Mouse (Mus musculus): ENCODE measurements around the gene Pin1. TPM values are rescaled to one million over a fixed set of nuclear protein-coding genes. Genes with fewer than 3 reads are reported as not detected.
A peak's percentile ranks its signal among the peaks of the same experiment; 100 is the strongest.
"Not testable (repeated sequence)": the region's sequence is repeated elsewhere in the genome, so short reads cannot be mapped to it uniquely, and the experiment has no call there.

Pin1 gene
- total RNA-seq, 4 experiments from 2014 or later: 12.2 to 15.0 (median 13.7) TPM

- peak; percentile 31 to 54 for DNase-seq (ENCODE audit: low spot score in 2 of 2)
Measured at GRCm38 (mm10) chr9:20657546-20657945, 5.7 kb downstream of the Pin1 start.

DNA sequence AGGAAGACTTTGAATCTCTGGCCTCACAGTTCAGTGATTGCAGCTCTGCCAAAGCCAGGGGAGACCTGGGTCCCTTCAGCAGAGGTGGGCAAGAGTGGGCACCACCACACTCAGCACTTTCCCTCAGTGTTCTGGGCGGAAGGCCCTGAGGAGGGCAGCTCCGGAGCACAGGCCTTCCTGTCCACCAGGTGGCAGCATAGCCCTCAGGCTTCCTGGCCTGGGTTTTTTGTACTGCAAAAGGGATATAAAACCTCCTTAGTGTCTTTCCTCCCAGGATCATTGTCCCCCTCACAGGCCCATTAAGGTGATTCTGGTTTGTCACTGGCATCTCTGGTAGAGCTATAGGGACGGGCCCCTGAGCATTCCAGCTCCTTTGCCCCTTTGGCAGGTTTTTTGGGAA lies 10.4 kb downstream of the Pin1 start:
- peak in 1 of 2 experiments; percentile 22 for DNase-seq (ENCODE audit: low spot score in 2 of 2)

- no peak for DNase-seq (ENCODE audit: low spot score in 2 of 2)
Measured at GRCm38 (mm10) chr9:20662874-20663273, 11.0 kb downstream of the Pin1 start.

GRCm38 (mm10) chr9:20663956-20664355 lies 12.1 kb downstream of the Pin1 start:
- no peak for DNase-seq (ENCODE audit: low spot score in 2 of 2)

DNA sequence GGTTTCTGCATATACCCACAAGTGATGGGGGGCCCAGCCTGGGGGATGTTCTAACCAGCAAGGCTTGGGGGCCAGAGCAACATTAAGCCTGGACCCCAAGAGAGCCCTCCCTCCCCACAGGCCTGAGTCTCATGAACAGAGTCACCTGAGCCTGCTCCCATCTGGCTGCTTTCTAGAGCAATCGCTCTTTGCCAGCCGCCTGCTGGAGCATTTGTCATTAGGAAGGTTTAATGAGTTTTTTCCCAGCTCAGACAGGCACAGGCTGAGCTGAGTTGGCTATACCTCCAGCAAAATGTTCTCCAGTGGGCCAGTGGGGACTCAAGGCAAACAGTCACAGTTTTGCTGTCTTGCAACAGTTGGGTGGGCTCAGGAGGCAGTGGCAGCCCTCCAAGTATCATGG lies 12.5 kb downstream of the Pin1 start:
- no peak for DNase-seq (ENCODE audit: low spot score in 2 of 2)

GRCm38 (mm10) chr9:20664982-20665637 lies 13.2 kb downstream of the Pin1 start:
- no peak for DNase-seq (ENCODE audit: low spot score in 2 of 2)

- DNase-seq (ENCODE audit: low spot score in 2 of 2): no peak
Measured at GRCm38 (mm10) chr9:20665925-20666324, 14.0 kb downstream of the Pin1 start.

DNA sequence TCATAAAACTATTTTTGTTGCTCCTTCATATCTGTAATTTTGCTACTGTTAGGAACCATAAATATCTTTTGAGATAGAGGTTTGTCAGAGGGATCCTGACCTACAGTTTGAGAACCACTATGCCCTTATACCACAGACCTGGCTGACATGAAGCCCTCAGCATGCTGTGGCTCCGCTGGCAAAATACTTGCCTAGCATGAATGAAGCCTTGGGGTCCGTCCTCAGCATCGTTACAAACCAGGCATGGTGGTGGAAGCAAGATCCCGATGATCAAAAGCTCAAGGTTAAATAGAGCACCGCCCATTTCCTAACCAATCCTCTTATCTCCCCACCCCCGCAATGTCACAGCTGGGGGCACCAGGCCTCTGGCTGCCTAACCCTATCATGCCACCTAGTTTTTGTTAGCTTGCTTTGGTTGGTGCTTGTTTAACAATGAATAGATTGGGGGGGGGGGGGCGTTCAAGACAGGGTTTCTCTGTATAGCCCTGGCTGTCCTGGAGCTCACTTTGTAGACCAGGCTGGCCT lies 14.7 kb downstream of the Pin1 start:
- no peak for DNase-seq (ENCODE audit: low spot score in 2 of 2)

DNA sequence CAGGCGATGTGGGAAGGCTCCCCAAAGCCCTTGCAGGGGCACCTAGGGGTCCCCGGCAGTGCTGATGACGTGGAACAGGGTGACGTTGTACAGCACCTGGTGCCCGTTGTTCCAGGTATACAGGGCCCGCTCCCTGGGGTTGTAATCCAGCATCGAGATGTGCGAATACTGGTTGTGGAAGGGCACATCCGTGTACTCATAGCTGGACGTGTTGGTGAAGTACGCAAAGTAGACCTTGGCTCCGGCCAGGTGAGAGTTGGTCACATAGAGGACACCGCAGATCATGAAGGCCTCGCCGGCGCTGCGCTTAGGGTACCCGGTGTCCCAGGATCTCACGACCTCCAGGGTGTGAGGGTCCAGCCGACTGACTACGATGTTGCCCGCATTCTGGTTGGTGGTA lies 16.2 kb downstream of the Pin1 start:
- DNase-seq (ENCODE audit: low spot score in 2 of 2): no peak

- DNase-seq (ENCODE audit: low spot score in 2 of 2): no peak
Measured at GRCm38 (mm10) chr9:20672047-20672446, 20.2 kb downstream of the Pin1 start.

DNA sequence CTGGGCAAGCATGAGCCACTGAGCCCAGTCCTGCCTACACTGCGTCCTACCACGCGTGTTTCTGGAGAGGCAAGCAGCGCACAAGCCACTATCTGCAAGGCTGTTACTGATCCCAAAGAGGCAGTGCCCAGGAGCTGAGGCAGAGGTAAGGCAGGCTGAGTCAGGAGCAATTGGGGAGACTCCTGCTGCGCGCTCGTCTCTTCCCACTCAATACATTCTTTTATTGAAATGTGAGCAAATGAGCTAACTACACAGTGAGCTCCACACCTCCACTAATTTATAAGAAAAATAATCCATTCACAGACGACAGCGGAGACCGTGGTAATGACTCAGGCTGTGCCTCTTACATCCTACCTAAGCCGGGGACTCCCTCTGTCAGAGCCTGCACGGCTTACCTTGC lies 26.0 kb downstream of the Pin1 start:
- DNase-seq (ENCODE audit: low spot score in 2 of 2): no peak

DNA sequence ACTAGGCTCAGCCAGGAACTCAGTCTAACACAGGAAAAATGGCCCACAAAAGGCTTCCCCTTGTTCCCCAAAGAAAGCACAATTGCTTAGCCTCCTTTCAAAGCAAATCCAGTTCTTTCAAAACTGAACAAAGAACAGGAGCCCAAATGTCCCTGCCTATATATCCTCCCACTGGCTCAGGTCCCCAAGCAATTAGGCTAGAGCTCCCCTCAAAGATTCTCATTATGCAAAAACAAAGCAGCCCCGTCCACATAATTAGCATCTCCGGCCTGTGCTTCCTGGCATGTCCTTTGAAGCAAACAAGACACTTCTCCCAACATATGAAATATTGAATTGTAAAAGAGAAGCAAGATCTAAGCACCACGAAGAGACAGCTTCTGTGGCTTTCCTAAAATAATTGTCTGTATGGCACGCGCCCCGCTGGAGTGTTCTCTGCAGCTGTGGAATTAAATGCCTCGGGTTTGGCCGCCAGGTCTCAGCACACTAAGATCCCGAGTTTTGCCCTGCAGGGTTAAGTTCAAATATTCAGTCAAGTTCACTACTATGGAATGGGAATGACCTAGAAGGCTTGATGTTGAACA lies 28.6 kb downstream of the Pin1 start:
- no peak for DNase-seq (ENCODE audit: low spot score in 2 of 2)

- no peak for DNase-seq (ENCODE audit: low spot score in 2 of 2)
Measured at GRCm38 (mm10) chr9:20681546-20682388, 29.9 kb downstream of the Pin1 start.

- DNase-seq (ENCODE audit: low spot score in 2 of 2): no peak
Measured at GRCm38 (mm10) chr9:20682389-20682722, 30.5 kb downstream of the Pin1 start.

DNA sequence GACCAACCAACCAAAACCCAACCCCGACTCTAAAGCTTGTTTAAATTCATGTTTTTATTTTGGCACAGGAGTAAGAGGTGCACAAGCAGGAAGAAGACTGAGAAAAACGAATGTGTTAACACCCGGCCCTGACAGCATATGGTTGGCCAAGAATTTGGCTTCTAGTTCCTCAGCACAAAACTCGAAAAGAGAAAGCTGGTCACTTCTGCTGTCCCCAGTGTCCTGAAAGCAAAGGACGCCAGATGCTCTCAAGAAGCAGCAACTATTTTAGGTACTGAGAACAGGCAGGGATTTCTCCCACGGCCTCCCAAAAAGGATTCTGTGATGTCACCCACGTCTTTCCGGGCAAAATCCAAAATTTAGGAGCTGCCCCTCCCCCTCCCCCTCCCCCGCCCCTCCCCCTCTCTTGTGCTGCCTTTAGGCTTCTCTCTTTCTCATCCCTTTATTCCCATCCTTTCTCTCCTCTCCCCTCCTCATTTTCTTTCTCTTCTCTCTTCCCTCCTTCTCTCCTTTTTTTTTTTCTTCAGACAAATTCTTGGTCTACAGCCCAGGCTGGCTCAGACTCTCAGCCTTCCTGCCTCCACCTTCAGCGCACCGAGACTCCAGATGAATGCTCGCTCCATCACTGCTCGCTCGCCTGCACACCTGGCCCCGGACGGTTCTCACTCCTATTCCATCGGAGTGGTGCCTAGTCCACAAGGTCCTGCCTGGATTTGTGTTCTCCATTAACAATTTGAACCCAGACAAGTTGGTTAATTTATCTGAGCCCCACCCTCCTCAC lies 33.4 kb downstream of the Pin1 start:
- DNase-seq (ENCODE audit: low spot score in 2 of 2): no peak

DNA sequence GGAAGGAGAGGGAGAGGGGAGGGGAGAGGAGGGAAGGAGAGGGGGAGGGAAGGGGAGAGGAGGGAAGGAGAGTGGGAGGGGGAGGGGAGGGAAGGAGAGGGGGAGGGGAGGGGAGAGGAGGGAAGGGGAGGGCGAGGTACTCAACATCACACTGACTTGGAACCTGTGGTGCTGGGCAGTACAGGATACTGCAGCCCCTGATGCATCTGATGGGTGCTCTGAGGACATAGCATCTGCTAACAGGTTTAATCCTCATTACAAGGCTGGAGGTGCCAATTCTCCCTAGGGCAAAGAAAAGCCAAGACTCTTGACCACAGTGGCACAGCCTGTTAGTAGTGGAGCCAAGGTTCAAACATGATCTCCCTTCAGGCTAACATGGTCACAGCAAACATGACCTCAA lies 37.5 kb downstream of the Pin1 start:
- no peak for DNase-seq (ENCODE audit: low spot score in 2 of 2)

DNA sequence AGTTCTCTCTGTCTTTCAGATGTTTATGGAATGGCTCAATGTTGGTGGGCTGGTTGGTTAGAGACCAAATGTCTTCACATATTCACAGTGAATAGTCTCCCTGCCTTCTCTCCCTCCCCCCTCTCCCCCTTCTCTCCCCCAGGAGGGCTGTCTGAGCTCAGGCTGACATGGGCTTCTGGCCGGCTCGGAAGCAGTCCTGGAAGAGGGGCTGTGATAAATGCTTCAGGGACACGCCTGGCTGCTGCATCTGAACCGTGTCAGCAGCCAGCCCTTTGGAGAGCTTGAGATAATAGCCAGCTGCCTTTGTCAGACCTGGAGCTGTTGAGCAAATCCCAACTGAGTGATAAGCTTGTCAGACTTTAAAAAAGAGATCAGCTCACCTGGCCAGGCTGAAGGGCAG lies 38.0 kb downstream of the Pin1 start:
- no peak for DNase-seq (ENCODE audit: low spot score in 2 of 2)

- not testable (repeated sequence) for DNase-seq (ENCODE audit: low spot score in 2 of 2)
Measured at GRCm38 (mm10) chr9:20690449-20690848, 38.6 kb downstream of the Pin1 start.

DNA sequence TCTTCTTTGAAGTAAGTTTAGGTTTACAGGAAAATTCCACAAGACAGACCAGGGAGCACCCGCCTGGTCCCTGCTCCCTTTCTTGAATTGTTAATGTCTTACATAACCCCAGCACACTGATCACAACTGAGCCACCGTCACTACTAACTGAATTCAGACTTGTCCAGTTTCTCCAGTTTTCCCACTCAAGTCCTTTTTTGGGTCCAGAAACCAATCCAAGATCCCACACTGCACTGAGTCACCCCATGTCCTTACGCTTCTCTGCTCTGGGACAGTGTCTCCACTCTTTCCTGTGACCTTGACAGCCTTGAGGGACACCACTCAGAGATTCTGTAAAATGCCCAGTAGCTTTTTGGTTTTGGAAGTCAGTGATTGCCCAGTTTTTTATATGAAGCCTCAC lies 41.0 kb downstream of the Pin1 start:
- DNase-seq (ENCODE audit: low spot score in 2 of 2): no peak

- no peak for DNase-seq (ENCODE audit: low spot score in 2 of 2)
Measured at GRCm38 (mm10) chr9:20694721-20695235, 42.9 kb downstream of the Pin1 start.

DNA sequence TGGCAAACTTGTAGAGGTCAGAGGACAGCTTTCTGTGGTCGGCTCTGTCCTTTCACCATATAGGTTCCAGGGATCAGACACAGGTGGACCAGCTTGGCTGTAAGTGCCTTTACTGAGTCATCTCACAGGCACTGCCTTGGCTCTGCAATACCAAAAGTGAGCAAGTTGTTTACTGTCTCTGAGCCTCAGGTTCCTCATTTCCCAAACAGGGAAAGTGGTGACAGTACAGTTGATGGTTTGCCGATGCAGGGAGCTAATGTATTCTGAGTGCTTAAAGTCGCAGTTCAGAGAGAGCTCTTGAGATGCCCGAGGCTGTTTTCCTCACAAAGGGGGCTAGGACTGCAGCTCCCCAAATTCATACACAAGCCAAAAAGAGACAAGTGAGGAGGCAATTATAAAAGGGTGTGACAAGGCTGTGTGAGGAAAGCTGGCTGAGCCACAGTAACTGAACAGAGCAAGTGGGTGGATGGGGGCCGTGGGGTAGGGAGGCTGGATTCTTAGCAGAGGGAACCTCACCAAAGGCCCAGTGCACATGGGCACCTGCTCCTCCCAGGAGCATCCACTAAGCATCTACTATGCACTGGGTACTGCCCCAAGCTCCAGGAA lies 44.3 kb downstream of the Pin1 start:
- DNase-seq (ENCODE audit: low spot score in 2 of 2): no peak

Data from gastrocnemius, adult 8-10 months (tissue).